24 mouse cellular contexts compared by ENCODE assay signal in the genomic region with DNA sequence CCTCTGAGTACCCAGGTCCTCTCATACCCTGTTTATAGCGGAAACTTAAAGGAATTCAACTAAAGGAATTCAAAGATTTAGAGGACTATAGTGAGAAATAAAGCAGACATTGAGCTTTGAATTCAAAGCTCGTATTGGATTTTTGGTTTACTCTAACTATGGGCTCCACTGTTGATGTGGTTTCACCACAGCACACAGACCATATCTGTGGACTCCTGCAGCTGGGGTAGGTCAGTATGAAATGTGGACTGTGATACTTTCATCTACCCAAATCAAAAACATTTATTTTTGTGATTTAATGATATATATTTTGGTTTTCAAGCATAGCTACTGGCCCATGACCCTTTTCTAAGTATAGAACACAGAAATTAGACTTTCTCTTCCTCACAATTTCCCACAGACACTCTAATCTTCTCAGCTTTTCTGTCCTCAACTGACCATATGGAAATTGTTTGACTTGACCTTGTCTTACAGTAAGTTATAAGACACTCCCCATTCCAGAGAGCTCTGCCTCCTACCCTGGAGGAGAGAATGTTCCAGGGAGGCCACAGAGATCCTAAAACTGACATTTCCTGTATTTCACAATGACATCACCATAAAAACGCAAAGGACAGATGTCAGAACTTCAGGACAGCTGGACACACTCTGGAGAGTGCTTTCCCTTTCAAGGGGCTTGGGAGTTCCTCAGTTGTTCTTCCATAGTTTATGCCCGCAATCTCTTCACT. TPM values are rescaled to one million over a fixed set of nuclear protein-coding genes. Genes with fewer than 3 reads are reported as not detected.
A peak's percentile ranks its signal among the peaks of the same experiment; 100 is the strongest.
DNase-seq lines count a peak whose midpoint lies in the region; ATAC-seq lines count a peak whose summit lies in the region.
"Had no signal": no experiment of that assay in that cellular context is flagged by ENCODE, and none has a peak within 500 bp of the region (broad histone marks: within the 10 kb centered on the region; RNA-seq: fewer than 3 reads in every experiment).

No protein-coding gene starts in this region.

- H3K27me3 ChIP-seq in embryonic facial prominence, embryonic 14.5 days (replicated peaks; ENCODE audit: control insufficient read depth, insufficient read depth, low read length), result no peaks in the 10 kb centered on the region
- no peaks in the 10 kb centered on the region for H3K27me3 ChIP-seq in embryonic facial prominence, embryonic 10.5 days (replicated peaks; ENCODE audit: low read depth, poor library complexity, severe bottlenecking)
- no peaks in the 10 kb centered on the region for H3K27me3 ChIP-seq in kidney, embryonic 15.5 days
- H3K27me3 ChIP-seq: embryonic facial prominence, embryonic 12.5 days; forebrain, embryonic 13.5 days; heart, embryonic 13.5 days; hindbrain, embryonic 13.5 days had no signal

- H3K9ac ChIP-seq in embryonic facial prominence, embryonic 14.5 days (ENCODE audit: low read depth, low read length), result no peak overlapping the region
- H3K9ac ChIP-seq in kidney, embryonic 15.5 days, result no peak overlapping the region
- H3K9ac ChIP-seq: embryonic facial prominence, embryonic 12.5 days; forebrain, embryonic 13.5 days; heart, embryonic 13.5 days; hindbrain, embryonic 13.5 days had no signal

- WGBS in embryonic facial prominence, embryonic 14.5 days, result 79% methylated on average over 4 of the region's 4 CpGs
- WGBS in embryonic facial prominence, embryonic 10.5 days, result 89% methylated on average over 4 of the region's 4 CpGs
- WGBS in kidney, embryonic 15.5 days, result 54% methylated on average over 4 of the region's 4 CpGs

- peak; percentile 19 for DNase-seq in embryonic facial prominence, embryonic 14.5 days (ENCODE audit: low spot score)
- DNase-seq in embryonic facial prominence, embryonic 10.5 days (ENCODE audit: low spot score), result no peak
- no peak for DNase-seq in kidney, adult 9 months
- DNase-seq in kidney, postnatal 14 days, result peak; percentile 3
- DNase-seq in kidney, adult 8-10 months, result no peak
- DNase-seq: adrenal gland, postnatal 10 days; adrenal gland, postnatal 36 days; cerebellum, adult 18-20 months; cerebellum, adult 9-10 months; cerebellum, postnatal 14 days; gastrocnemius, postnatal 10 days; gastrocnemius, postnatal 36 days; heart, adult 2 months had no signal

- H3K36me3 ChIP-seq in embryonic facial prominence, embryonic 14.5 days (ENCODE audit: control insufficient read depth, insufficient read depth, low read length), result no peaks in the 10 kb centered on the region
- H3K36me3 ChIP-seq in embryonic facial prominence, embryonic 10.5 days (replicated peaks), result no peaks in the 10 kb centered on the region
- H3K36me3 ChIP-seq in kidney, embryonic 15.5 days, result no peaks in the 10 kb centered on the region
- H3K36me3 ChIP-seq: embryonic facial prominence, embryonic 12.5 days; forebrain, embryonic 10.5 days; heart, embryonic 10.5 days; heart, embryonic 13.5 days; hindbrain, embryonic 10.5 days; hindbrain, embryonic 13.5 days had no signal

- H3K9me3 ChIP-seq in embryonic facial prominence, embryonic 14.5 days (ENCODE audit: control insufficient read depth, low read length), result no peaks in the 10 kb centered on the region
- H3K9me3 ChIP-seq in embryonic facial prominence, embryonic 10.5 days, result no peaks in the 10 kb centered on the region
- H3K9me3 ChIP-seq in kidney, embryonic 15.5 days (replicated peaks), result no peaks in the 10 kb centered on the region
- H3K9me3 ChIP-seq: embryonic facial prominence, embryonic 12.5 days; forebrain, embryonic 10.5 days; forebrain, embryonic 13.5 days; heart, embryonic 10.5 days; heart, embryonic 13.5 days; hindbrain, embryonic 10.5 days; hindbrain, embryonic 13.5 days had no signal

- H3K4me1 ChIP-seq in embryonic facial prominence, embryonic 14.5 days (ENCODE audit: control insufficient read depth, insufficient read depth, low read length), result no peaks in the 10 kb centered on the region; the same call in 1 of the 2 replicates
- no peaks in the 10 kb centered on the region for H3K4me1 ChIP-seq in embryonic facial prominence, embryonic 10.5 days
- no peaks in the 10 kb centered on the region for H3K4me1 ChIP-seq in kidney, embryonic 15.5 days
- H3K4me1 ChIP-seq: embryonic facial prominence, embryonic 12.5 days; heart, embryonic 10.5 days; hindbrain, embryonic 13.5 days had no signal

- H3K27ac ChIP-seq in embryonic facial prominence, embryonic 14.5 days (replicated peaks; ENCODE audit: low read depth, low read length), result no peak overlapping the region
- no peak overlapping the region for H3K27ac ChIP-seq in embryonic facial prominence, embryonic 10.5 days (replicated peaks)
- H3K27ac ChIP-seq in kidney, embryonic 15.5 days, result 0 out of 2 replicates have a peak overlapping the region, but pooled peaks have one; percentile 27
- H3K27ac ChIP-seq: embryonic facial prominence, embryonic 12.5 days; forebrain, embryonic 10.5 days; forebrain, embryonic 13.5 days; heart, adult 2 months; heart, embryonic 10.5 days; heart, embryonic 13.5 days; hindbrain, embryonic 10.5 days; hindbrain, embryonic 13.5 days had no signal

- no peak for ATAC-seq in embryonic facial prominence, embryonic 14.5 days (ENCODE audit: low read depth)
- peak; percentile 86 for ATAC-seq in kidney, embryonic 15.5 days (replicated peaks; ENCODE audit: low FRiP score)
- ATAC-seq: forebrain, embryonic 13.5 days; forebrain, embryonic 16.5 days; hindbrain, embryonic 16.5 days had no signal

- H3K4me3 ChIP-seq in embryonic facial prominence, embryonic 14.5 days (ENCODE audit: low read depth, low read length), result no peak overlapping the region
- no peak overlapping the region for H3K4me3 ChIP-seq in embryonic facial prominence, embryonic 10.5 days
- no peak overlapping the region for H3K4me3 ChIP-seq in kidney, embryonic 15.5 days (replicated peaks)
- H3K4me3 ChIP-seq: embryonic facial prominence, embryonic 12.5 days; erythroblast, embryonic 14.5 days; forebrain, embryonic 10.5 days; forebrain, embryonic 13.5 days; heart, adult 2 months; heart, embryonic 10.5 days; heart, embryonic 13.5 days; hindbrain, embryonic 10.5 days; hindbrain, embryonic 13.5 days had no signal

- H3K4me2 ChIP-seq in embryonic facial prominence, embryonic 14.5 days (ENCODE audit: low read depth, low read length), result no peak overlapping the region
- no peak overlapping the region for H3K4me2 ChIP-seq in kidney, embryonic 15.5 days
- H3K4me2 ChIP-seq: embryonic facial prominence, embryonic 12.5 days; forebrain, embryonic 13.5 days; heart, embryonic 13.5 days; hindbrain, embryonic 13.5 days had no signal

RNA-seq across cellular contexts. Expression of gene Mme, which starts 19.3 kb away (rescaled TPM):
- polyA plus RNA-seq in embryonic facial prominence, embryonic 14.5 days (2014; fragmentation: Nextera tagmentation; extraction: Ambion mirVana), result 51.6 and 58.8 TPM in 2 replicates
- 14.1 and 16.0 TPM in 2 replicates for polyA plus RNA-seq in embryonic facial prominence, embryonic 10.5 days (2016; fragmentation: Nextera tagmentation; extraction: Ambion mirVana)
- polyA plus RNA-seq in kidney, embryonic 15.5 days (2015; fragmentation: Nextera tagmentation; extraction: Ambion mirVana), result 31.0 and 33.2 TPM in 2 replicates
- polyA plus RNA-seq: erythroblast, embryonic 14.5 days had no signal

Comparison
In these comparisons a context has a peak if more than half of its experiments do, and no peak if none do; other contexts are left out.
1. DNase-seq: peak in embryonic facial prominence, embryonic 14.5 days (single experiment) and kidney, postnatal 14 days (single experiment); none in embryonic facial prominence, embryonic 10.5 days (single experiment), kidney, adult 9 months (single experiment) and kidney, adult 8-10 months (0 of 2).